Mouse (Mus musculus) kidney, adult 8-10 months (tissue): ENCODE results near the gene Fbxo22.
A peak's percentile ranks its signal among the peaks of the same experiment; 100 is the strongest.

ENCODE experiments used
- DNase-seq, 2 experiments: peaks; one replicate each; pipeline ENCODE4 v3.0.0; 2022

Fbxo22 gene

GRCm38 (mm10) chr9:55208790-55209481, at the start of gene Fbxo22:
TSS of gene Fbxo22 (plus strand) at chr9:55208925.
- peak; percentile 74 to 85 for DNase-seq

DNA sequence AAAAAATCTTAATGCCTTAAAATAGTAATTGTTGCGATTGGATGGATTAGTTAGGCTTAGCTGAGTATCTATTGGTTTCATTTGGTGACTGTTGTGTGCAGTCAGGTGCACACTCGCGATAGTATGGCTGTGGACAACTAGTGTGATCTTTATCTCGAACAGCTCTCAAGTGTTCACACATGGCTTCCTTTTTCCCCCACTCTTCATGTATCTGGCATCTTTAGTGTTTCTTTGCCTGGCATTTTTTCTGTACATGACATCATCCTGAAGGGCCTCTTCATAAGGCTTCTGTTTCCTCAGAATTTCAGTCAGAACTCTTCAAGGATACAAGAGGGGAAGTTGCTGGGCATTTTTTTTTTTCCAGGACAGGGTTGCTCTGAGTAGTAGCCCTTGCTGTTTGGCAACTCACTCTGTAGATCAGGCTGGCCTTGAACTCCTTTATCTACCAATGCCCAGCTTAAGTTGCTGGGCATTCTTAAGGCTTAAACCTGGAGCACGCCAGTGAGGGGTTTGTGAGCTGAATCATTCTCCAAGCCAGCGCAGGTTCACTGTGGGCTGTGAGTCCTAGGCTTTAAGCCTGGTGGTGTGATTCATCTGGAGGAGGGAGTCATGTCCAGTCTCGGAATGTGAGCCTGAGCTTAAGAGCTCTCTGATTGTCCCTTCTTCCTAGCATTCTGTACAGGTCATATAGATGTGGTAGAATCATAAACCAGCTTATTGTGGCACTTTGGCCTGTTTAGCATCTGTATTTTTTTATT, 37.9 kb upstream of the Fbxo22 start:
- DNase-seq: no peak

DNA sequence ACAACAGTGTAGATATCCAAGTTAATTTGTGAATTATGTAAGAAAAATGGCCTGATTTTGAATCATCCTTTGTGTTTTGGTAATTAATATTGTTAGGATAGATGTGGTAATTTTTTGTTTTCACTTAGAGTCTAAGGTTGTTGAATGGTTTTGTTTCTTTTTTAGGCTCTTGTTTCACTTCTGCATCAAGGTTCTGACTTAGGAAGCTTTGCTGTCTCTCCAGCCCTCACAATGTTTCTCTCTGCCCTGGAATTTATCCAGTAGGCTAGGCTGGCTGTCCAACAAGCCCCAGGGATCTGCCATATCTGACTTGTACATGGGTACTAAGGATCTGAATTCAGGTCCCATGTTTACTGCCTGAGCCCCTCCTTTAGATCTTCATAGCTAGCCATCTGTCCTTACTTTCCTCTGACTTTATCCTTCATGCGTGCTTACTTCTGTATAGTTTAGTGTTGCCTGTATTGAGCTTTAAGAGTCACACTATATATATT, 36.5 kb upstream of the Fbxo22 start:
- DNase-seq: no peak

DNA sequence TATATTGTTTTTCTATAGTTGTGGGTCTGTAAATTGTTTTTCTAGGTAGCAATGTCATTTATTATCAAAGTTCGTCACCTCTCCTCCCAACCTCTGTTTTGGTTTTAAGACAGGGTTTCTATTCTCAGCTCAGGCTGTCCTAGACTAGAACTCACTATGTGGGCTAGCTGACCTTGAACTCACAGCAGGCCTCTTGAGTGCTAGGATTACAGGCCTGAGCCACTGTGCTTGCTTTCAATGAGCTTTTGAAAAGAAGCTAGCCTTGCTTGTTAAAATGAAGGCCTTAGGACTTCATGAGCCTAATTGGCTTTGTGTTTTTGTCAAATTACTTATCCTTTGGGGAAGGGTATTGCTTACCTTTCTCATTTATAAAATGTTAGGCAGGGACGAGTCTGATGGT, 34.5 kb upstream of the Fbxo22 start:
- DNase-seq: no peak

GRCm38 (mm10) chr9:55195876-55196275, 12.8 kb upstream of the Fbxo22 start:
- DNase-seq: peak in 1 of 2 experiments; percentile 30

GRCm38 (mm10) chr9:55198260-55198659, 10.5 kb upstream of the Fbxo22 start:
- no peak for DNase-seq

DNA sequence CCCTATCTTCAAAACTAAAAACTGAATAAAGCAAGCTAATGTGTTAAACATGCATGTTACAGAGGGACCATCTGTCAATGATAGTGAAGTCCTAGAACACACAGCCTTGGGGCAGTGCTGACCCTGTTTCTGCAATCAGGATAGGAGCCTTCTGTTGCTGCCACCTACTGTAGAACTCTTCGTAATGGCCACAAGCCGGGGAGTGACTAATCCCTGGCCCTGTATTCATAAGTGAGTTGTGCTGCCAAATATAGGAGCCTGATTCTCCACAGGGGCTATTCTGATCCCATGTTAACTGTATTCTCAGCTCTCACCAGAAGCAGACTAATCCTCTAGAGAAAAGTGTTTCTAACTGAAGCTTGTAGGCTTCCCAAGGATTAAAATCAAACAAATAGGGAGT, 9.4 kb upstream of the Fbxo22 start:
- DNase-seq: no peak

GRCm38 (mm10) chr9:55208458-55208789, 301 bp upstream of the Fbxo22 start:
- DNase-seq: no peak

DNA sequence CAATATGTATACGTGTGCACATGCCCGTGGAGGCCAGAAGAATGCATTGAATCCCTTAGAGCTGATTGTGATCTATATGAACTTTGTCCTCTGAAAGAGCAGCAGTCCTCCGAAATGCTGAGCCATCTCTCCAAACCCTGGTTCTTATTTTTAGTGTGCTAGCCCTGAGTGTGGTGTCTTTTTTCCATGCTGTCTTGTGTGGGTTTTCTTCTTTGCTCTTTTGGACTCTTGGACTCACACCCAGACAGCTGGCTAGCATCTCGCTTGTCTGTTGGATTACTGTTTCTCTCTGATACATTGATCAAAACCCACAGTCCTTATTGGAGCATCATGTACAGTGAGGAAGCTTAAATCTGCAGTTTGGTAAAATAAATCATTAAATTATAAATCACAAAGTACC, 2.9 kb downstream of the Fbxo22 start:
- DNase-seq: peak; percentile 39 to 58

DNA sequence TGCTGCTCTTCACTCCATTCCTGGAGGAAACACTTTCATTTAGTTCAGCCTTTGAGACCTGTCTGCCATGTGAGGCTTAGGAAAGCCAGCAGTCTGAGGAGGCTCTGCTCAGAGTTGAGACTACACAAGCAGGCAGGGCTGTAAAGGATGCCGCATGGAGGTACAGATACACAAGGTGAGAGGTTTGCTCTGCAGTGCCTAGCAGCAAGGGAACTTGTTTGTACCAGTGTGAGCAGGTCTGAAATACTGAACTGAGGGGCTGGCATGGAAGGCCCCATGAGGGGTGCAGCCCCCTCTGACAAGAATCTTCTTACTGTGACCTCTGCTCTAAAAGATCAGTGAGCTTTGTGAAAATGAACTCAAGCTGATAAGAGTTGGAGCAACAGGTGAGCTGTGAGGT, 4.7 kb downstream of the Fbxo22 start:
- no peak for DNase-seq

DNA sequence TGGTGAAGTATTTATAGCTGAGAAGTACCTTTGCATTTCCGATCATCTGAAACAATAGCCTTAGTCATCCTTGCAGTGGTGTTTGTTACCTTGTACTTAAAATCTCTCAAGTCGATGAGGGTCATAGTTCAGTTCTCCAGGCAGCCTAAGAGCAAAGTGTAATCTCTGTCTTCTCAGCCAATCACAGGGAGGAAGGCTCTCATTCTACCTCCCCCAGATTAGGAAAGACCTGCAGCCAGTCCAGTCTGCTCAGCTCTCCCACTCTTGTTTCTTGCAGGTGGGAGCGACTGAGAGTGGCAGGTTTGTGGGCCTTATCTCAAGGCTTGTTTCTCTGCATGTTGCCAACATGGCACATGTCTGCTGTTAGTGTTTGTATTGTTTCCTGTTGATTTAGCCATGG, 6.3 kb downstream of the Fbxo22 start:
- DNase-seq: no peak

GRCm38 (mm10) chr9:55215648-55216047, 6.9 kb downstream of the Fbxo22 start:
- DNase-seq: no peak

GRCm38 (mm10) chr9:55216078-55216477, 7.4 kb downstream of the Fbxo22 start:
- DNase-seq: no peak

DNA sequence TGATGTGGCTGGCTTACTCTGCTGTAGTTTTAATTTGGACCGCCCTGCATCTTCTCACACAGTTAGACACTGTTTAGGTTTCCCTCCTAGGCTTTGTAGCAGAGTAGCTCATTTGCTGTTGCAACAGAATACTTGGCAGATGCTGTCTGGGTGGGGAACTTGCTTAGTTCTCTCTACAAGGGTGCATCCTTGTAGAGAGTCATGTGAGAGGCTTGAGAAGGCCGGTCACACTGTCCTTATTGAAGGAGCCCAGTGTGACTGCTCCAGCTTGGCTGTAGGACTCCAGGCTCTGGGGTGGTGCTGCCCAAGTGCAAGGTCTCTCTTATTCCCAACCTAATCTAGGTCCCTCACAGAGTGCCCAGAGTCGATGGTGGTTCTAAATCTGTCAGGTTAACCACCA, 8.7 kb downstream of the Fbxo22 start:
- DNase-seq: no peak

DNA sequence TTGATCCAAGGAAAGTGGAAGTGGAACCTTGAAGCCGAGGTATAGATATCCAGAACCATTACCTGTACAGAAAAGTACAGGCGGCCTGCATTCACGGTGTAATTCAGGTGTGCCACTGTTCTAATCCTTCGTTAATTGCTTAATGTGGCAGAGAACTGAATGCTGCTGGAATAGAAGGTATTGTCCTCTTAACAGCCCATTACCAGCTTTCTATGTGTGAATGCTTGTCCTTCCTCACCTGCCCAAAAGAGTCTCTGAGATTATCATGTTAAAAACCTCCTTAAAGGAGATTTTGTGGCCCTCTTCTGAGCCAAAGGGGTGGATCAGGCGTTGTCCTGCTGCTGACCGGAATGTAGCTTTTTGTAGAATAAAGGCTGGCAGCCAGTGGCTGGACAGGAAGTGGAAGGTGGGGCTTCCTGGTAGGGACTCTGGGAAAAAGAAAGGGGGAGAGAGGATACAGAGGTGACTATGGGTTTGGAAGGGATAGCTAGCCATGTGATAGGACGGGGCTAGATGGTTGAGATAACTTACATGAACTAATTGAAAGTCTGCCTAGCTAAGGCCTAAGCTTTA, 16.5 kb downstream of the Fbxo22 start:
- DNase-seq: no peak

DNA sequence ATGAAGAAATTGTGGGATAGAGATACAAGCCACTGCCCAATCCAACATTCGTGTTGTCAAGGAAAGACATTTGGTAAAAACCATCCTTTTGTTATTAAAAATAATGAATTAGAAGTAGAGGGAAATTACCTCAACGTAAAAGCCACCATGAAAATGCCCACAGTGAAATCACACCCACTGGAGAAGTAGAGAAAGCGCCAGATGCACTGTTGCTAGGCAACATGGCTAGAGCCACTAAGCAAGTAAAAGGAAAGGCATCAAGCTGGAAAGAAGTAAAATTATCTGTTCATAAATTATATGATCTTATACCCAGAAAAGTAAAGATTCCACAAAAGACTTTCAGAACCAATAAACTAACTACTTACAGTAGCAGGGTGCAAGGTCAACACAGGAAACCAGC, 17.5 kb downstream of the Fbxo22 start:
- no peak for DNase-seq

DNA sequence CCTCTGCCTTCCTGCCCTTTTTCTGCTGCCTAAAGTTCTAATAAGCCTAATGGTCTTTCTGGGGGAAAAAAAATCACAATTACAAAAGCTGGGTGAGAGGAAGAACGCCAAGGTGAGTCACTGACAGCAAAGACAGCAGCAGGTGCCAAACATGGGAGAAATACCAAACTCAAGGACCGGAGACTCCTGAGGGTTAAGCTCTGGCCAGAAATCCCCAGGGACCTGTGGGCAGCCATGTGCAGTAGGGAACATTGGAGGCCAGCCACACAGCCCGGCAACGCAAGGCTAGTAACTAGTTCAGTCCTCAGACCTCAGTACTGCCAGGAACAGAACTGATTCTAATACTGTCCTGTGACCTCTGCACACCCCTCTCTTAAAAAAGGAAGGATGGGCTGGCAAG, 19.4 kb downstream of the Fbxo22 start:
- DNase-seq: peak in 1 of 2 experiments; percentile 49

DNA sequence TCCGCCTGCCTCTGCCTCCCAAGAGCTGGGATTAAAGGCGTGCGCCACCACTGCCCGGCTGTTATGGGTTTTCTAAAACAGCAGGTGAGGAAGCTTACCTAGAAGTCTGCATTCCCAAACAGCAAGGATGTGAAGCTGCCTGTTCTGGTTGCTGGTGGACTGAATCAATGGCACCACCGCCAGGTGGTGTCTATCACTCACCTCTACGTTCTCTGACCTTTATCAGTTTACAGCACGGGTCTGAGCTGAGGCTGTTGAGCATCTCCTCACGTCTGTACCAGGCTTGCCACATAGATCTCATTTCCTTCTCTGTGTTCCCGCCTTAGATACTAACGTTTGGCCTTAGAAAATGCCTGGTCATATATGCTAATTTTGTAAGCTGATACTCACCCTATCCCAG, 20.3 kb downstream of the Fbxo22 start:
- no peak for DNase-seq

- DNase-seq: peak; percentile 45 to 59
Observed at GRCm38 (mm10) chr9:55231544-55231943, 22.8 kb downstream of the Fbxo22 start.

DNA sequence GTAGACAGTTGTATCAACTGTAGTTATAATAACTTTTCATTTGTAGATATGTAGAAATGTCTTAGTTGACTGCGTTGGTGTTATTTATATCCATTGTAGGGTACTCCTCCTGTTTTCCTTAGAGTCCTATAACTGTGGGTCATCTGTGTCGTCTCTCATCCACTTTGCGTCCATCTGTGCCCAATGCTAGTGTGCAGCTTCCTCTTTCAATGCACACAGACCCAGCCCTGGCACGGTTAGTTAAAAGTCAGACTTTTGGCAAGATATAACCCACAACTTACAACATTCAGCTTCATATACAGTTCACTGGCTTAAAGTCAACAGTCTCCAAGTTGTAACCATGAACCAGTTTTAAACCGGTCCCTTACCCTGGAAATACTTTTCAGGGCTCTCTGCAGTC, 23.4 kb downstream of the Fbxo22 start:
- DNase-seq: no peak

DNA sequence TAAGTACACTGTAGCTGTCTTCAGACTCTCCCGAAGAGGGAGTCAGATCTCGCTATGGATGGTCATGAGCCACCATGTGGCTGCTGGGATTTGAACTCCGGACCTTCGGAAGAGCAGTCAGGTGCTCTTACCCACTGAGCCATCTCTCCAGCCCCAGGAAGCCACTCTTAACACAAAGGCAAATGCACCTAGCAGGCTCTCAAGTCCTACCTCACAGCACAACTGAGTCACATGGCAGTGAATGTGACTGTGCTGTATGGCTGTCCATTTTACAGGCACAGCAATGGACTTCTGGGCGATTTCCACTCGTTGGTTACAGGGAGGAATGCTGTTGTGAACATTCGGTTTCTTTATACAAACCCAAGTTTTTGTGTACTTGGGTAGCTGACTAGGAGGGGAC, 23.9 kb downstream of the Fbxo22 start:
- no peak for DNase-seq

DNA sequence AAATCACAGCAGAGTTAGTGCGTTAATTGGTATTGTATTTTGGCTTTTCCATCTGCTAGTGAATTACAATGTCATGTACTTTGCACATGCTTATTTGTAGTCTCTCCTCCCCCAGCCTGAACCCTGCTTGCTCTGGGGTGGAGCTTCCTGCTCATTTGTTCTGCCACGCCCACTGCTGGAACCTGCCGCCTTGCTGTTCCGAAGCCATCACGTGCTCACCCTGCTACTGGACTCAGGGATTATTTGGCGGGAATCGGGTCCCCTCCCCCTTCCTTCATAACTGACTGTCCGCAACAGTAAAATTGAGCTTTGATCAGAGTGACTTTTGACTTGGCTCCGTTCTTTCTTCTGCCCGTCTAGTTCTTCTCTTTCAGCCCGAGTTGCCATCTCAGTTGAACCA, 24.4 kb downstream of the Fbxo22 start:
- peak; percentile 86 to 87 for DNase-seq

- DNase-seq: peak; percentile 14 to 50
Observed at GRCm38 (mm10) chr9:55236235-55237165, 27.8 kb downstream of the Fbxo22 start.
